Mouse (Mus musculus) thymus, adult 2 months (tissue): Measurements from ENCODE around the gene Hint3. TPM values are rescaled to one million over a fixed set of nuclear protein-coding genes. Genes with fewer than 3 reads are reported as not detected.

Experiments used
- DNase-seq: peaks from one replicate; pipeline ENCODE4 v3.0.0; 2021
- H3K27ac ChIP-seq: fragments of 200-500 bp; 2 replicates; pipeline ENCODE4 v1.5.1; 2012; ENCODE audit warnings: low read length, control low read depth; ENCODE audit not compliant: control insufficient read depth, insufficient read depth
- H3K27me3 ChIP-seq: fragments of 200-500 bp; 2 replicates; pipeline ENCODE4 v1.6.1; 2012; ENCODE audit warnings: mild to moderate bottlenecking, low read length, moderate library complexity, mixed read lengths; ENCODE audit not compliant: control insufficient read depth, insufficient read depth
- H3K36me3 ChIP-seq: fragments of 200-500 bp; 2 replicates; pipeline ENCODE4 v1.6.1; 2012; ENCODE audit warnings: mild to moderate bottlenecking, low read length, moderate library complexity; ENCODE audit not compliant: control insufficient read depth, insufficient read depth
- H3K4me1 ChIP-seq: fragments of 200-500 bp; replicated peaks from 2 replicates; pipeline ENCODE4 v1.6.1; 2012; ENCODE audit warnings: low read length; ENCODE audit not compliant: control insufficient read depth, insufficient read depth
- H3K4me3 ChIP-seq: fragments of 200-500 bp; 2 replicates; pipeline ENCODE4 v1.5.1; 2012; ENCODE audit warnings: mild to moderate bottlenecking, low read length, control low read depth, moderate library complexity; ENCODE audit not compliant: control insufficient read depth, insufficient read depth
- CTCF ChIP-seq: fragments of 200-500 bp; IDR thresholded peaks from 2 replicates; pipeline ENCODE4 v1.5.1; 2012; ENCODE audit warnings: mild to moderate bottlenecking, control low read depth, low read length, moderate library complexity, borderline replicate concordance; ENCODE audit not compliant: control insufficient read depth, poor library complexity, insufficient read depth; ENCODE audit errors: extremely low read depth
- POLR2A ChIP-seq: fragments of 200-500 bp; IDR thresholded peaks from 2 replicates; pipeline ENCODE4 v1.6.1; 2012; ENCODE audit warnings: mild to moderate bottlenecking, low read length, control low read depth, moderate library complexity; ENCODE audit not compliant: control insufficient read depth, poor library complexity, insufficient read depth; ENCODE audit errors: extremely low read depth
- WGBS: fragments of 180-500 bp; shearing (Covaris S2); methylation state at CpG from one replicate; pipeline ENCODE4 v1.1.7; 2018; 5-methylcytosine and 5-hydroxymethylcytosine counted together
- polyA plus RNA-seq: library from polyadenylated mRNA; depleted of rRNA; stranded (reverse); fragments of >200 nt; gene quantifications from 2 replicates; pipeline ENCODE4 v1.2.3, GENCODE M21; 2012

Hint3 gene
- polyA plus RNA-seq, 1 experiment: 8.8 TPM

GRCm38 (mm10) chr10:30624161-30625019, 5.0 kb downstream of the Hint3 start:
- 88% methylated on average over 5 of the region's 5 CpGs for WGBS
- no peaks in the 10 kb centered on the region for H3K27me3 ChIP-seq
- TF ChIP-seq CTCF: no peak
- no peak for TF ChIP-seq POLR2A
- H3K27ac ChIP-seq: no peak overlapping the region
- H3K4me1 ChIP-seq: no peaks in the 10 kb centered on the region
- H3K4me3 ChIP-seq: no peak overlapping the region
- DNase-seq: no peak
- no peaks in the 10 kb centered on the region for H3K36me3 ChIP-seq

GRCm38 (mm10) chr10:30622928-30623327, 6.5 kb downstream of the Hint3 start:
- H3K4me3 ChIP-seq: no peak overlapping the region
- TF ChIP-seq POLR2A (no peak), CTCF (no peak)
- DNase-seq: no peak
- no peaks in the 10 kb centered on the region for H3K27me3 ChIP-seq
- H3K27ac ChIP-seq: no peak overlapping the region
- no peaks in the 10 kb centered on the region for H3K36me3 ChIP-seq
- H3K4me1 ChIP-seq: no peaks in the 10 kb centered on the region

GRCm38 (mm10) chr10:30618918-30619210, 10.6 kb downstream of the Hint3 start:
- H3K27me3 ChIP-seq: no peaks in the 10 kb centered on the region
- TF ChIP-seq CTCF (no peak), POLR2A (no peak)
- no peak overlapping the region for H3K4me3 ChIP-seq
- no peaks in the 10 kb centered on the region for H3K36me3 ChIP-seq
- DNase-seq: no peak
- no peak overlapping the region for H3K27ac ChIP-seq
- H3K4me1 ChIP-seq: no peaks in the 10 kb centered on the region
- WGBS: 65% methylated on average over 3 of the region's 3 CpGs

- DNase-seq: peak; percentile 98
- Histone ChIP-seq H3K27me3 (no peaks in the 10 kb centered on the region), H3K4me1 (no peaks in the 10 kb centered on the region), H3K4me3 (peak overlapping the region; percentile 55), H3K36me3 (peaks cover 1% of the 10 kb centered on the region; the same call in 1 of the 2 replicates), H3K27ac (peak overlapping the region; percentile 83)
- TF ChIP-seq POLR2A: peak; percentile 85
- 0 out of 2 replicates have a peak, but pooled peaks have one; percentile 55 for TF ChIP-seq CTCF
- 2% methylated on average over 49 of the region's 49 CpGs for WGBS
Observed at GRCm38 (mm10) chr10:30618091-30618917, 11.1 kb downstream of the Hint3 start.

GRCm38 (mm10) chr10:30613039-30613438, 16.4 kb downstream of the Hint3 start:
- H3K27me3 ChIP-seq: no peaks in the 10 kb centered on the region
- no peak for DNase-seq
- WGBS: 97% methylated on average over 4 of the region's 4 CpGs
- H3K36me3 ChIP-seq: peaks cover 4% of the 10 kb centered on the region; the same call in 1 of the 2 replicates
- no peaks in the 10 kb centered on the region for H3K4me1 ChIP-seq
- TF ChIP-seq POLR2A: no peak
- TF ChIP-seq CTCF: no peak
- no peak overlapping the region for H3K27ac ChIP-seq
- no peak overlapping the region for H3K4me3 ChIP-seq

- DNase-seq: no peak
- no peak overlapping the region for H3K4me3 ChIP-seq
- no peaks in the 10 kb centered on the region for H3K4me1 ChIP-seq
- TF ChIP-seq CTCF: no peak
- TF ChIP-seq POLR2A: no peak
- no peaks in the 10 kb centered on the region for H3K27me3 ChIP-seq
- peaks cover 4% of the 10 kb centered on the region; the same call in 1 of the 2 replicates for H3K36me3 ChIP-seq
- H3K27ac ChIP-seq: no peak overlapping the region
Observed at GRCm38 (mm10) chr10:30609614-30610013, 19.8 kb downstream of the Hint3 start.
